Mouse (Mus musculus) G1E (cell line): ENCODE data around the gene Prrt1.

Experiments
- CTCF ChIP-seq: IDR thresholded peaks from 2 replicates; pipeline ENCODE4 v1.5.1; 2012; ENCODE audit warnings: low read depth, low read length, inconsistent platforms, mixed read lengths
- GATA1 ChIP-seq: IDR thresholded peaks from 2 replicates; pipeline ENCODE4 v1.6.1; 2012; ENCODE audit warnings: borderline replicate concordance, low read length, inconsistent platforms, mixed read lengths
- GATA2 ChIP-seq: IDR thresholded peaks from 2 replicates; pipeline ENCODE4 v1.6.1; 2012; ENCODE audit warnings: low read depth, low read length, inconsistent platforms, borderline replicate concordance
- POLR2AphosphoS5 ChIP-seq: IDR thresholded peaks from 2 replicates; pipeline ENCODE4 v1.6.1; 2012; ENCODE audit warnings: low read depth, low read length, inconsistent platforms; ENCODE audit not compliant: insufficient replicate concordance
- TAL1 ChIP-seq: conservative IDR thresholded peaks from 2 replicates; pipeline ENCODE4 v1.6.1; 2012; ENCODE audit warnings: low read depth, low read length, inconsistent platforms, mixed read lengths

GRCm38 (mm10) chr17:34589681-34590101, 39.6 kb upstream of the Prrt1 start, which contains the start of gene Gpsm3:
- no peak for TF ChIP-seq CTCF
- TF ChIP-seq TAL1: no peak
- no peak for TF ChIP-seq GATA1
- TF ChIP-seq POLR2AphosphoS5: no peak
- no peak for TF ChIP-seq GATA2
